Mouse (Mus musculus) spleen, adult 2 months (tissue): ENCODE results near the gene Vamp2. TPM values are rescaled to one million over a fixed set of nuclear protein-coding genes. Genes with fewer than 3 reads are reported as not detected.

Source experiments
- DNase-seq, 2 experiments: peaks; one replicate each; pipeline versions ENCODE4 v3.0.0 to v3.0.0-alpha.2; 2012 to 2021; ENCODE audit warnings: low spot score in 2 of 2, low read depth in 1 of 2
- H3K27ac ChIP-seq: fragments of 200-500 bp; 2 replicates; pipeline ENCODE4 v1.5.1; 2012; ENCODE audit warnings: low read length, inconsistent platforms; ENCODE audit not compliant: insufficient read depth
- H3K27me3 ChIP-seq: fragments of 200-500 bp; 2 replicates; pipeline ENCODE4 v1.6.1; 2012; ENCODE audit warnings: mild to moderate bottlenecking, moderate library complexity, low read length, inconsistent platforms; ENCODE audit not compliant: control insufficient read depth, insufficient read depth
- H3K36me3 ChIP-seq: fragments of 200-500 bp; 2 replicates; pipeline ENCODE4 v1.6.1; 2012; ENCODE audit warnings: mild to moderate bottlenecking, low read length, inconsistent platforms; ENCODE audit not compliant: control insufficient read depth, insufficient read depth
- H3K4me1 ChIP-seq: fragments of 200-500 bp; 2 replicates; pipeline ENCODE4 v1.6.1; 2011; ENCODE audit warnings: inconsistent platforms; ENCODE audit not compliant: control insufficient read depth, insufficient read depth, insufficient read length
- H3K4me3 ChIP-seq: fragments of 200-500 bp; 2 replicates; pipeline ENCODE4 v1.5.1; 2011; ENCODE audit warnings: mild to moderate bottlenecking, inconsistent platforms; ENCODE audit not compliant: insufficient read depth, insufficient read length; ENCODE audit errors: extremely low read depth
- CTCF ChIP-seq: fragments of 200-500 bp; IDR thresholded peaks from 2 replicates; pipeline ENCODE4 v1.5.1; 2011; ENCODE audit warnings: mild to moderate bottlenecking, inconsistent platforms; ENCODE audit not compliant: insufficient read depth, insufficient read length, insufficient replicate concordance; ENCODE audit errors: extremely low read depth
- POLR2A ChIP-seq: fragments of 200-500 bp; IDR thresholded peaks from 2 replicates; pipeline ENCODE4 v1.6.1; 2011; ENCODE audit warnings: low read depth, low read length, inconsistent platforms
- WGBS: fragments of 180-500 bp; shearing (Covaris S2); methylation state at CpG from one replicate; pipeline ENCODE4 v1.1.7; 2018; 5-methylcytosine and 5-hydroxymethylcytosine counted together
- polyA plus RNA-seq: library from polyadenylated mRNA; depleted of rRNA; stranded (reverse); fragments of >200 nt; gene quantifications from 2 replicates; pipeline ENCODE4 v1.2.3, GENCODE M21; 2012

The Vamp2 gene
- polyA plus RNA-seq, 1 experiment, result 94.2 TPM

DNA sequence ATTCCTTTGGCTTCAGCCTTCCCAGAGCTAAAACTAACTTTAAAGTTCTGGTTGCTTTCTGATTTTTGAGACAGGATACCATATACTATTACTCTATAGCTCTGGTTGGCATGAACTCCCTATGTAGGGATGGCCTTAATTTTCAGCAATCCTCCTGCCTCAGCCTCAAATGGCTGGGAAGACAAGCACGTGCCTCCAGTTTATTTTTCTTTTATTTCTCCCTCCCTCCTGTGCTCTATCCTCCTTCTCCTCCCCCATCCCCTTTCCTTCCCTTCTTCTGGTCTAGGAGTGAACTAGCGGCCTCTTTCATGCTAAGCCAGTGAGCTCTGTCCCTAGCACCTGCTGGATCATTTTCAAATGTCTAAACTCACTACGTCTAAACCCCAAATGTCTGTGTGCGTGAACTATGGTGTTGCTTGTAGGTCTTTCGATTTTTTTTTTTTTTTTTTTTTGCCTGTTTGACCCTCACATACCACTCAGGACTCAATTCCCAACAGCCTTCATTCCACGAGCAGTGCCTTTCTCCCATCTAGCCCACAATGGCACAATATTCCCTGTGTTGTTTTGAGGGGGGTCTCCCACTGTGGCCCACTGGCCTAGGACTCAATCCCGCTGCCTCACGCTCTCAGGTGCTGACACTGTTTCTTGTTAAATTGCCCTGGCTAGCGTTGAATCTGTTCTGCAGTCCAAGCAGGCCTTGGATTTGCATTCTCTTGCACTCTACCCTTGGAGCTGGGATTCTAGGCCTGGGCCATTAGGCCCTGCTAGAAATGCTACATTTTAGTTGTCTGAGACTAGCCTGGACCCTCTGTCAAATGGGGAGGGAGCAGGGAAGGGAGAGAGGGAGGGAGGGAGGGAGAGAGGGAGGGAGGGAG, 23.8 kb upstream of the Vamp2 start:
- Histone ChIP-seq H3K4me3 (peak overlapping the region; percentile 82; the same call in 1 of the 2 replicates), H3K4me1 (peaks cover 8% of the 10 kb centered on the region), H3K36me3 (no peaks in the 10 kb centered on the region), H3K27ac (no peak overlapping the region), H3K27me3 (no peaks in the 10 kb centered on the region)
- WGBS, result 80% methylated on average over 9 of the region's 9 CpGs
- no peak for DNase-seq
- TF ChIP-seq POLR2A (no peak), CTCF (no peak)

DNA sequence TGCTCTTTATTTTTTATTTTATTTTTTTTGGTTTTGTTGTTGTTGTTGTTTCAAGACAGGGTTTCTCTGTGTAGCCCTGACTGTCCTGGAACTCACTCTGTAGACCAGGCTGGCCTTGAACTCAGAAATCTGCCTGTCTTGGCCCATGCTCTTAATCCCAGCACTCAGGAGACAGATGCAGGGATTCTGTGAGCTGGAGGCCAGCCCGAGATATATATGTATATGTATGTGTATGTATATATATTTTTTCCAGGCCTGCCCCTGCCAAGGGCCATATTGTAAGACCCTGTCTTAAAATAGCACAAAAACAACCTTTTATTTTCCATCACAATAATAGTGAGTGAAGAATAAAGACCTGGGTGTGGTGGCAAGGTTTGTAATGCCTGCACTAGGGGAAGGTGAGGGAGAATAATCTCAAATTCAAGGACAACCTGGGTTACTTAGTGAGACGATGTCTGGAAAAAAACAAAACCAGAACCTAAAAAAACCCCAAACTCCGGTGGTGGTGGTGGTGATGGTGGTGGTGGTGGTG, 22.8 kb upstream of the Vamp2 start:
- Histone ChIP-seq H3K4me3 (no peak overlapping the region), H3K4me1 (peaks cover 6% of the 10 kb centered on the region)

DNA sequence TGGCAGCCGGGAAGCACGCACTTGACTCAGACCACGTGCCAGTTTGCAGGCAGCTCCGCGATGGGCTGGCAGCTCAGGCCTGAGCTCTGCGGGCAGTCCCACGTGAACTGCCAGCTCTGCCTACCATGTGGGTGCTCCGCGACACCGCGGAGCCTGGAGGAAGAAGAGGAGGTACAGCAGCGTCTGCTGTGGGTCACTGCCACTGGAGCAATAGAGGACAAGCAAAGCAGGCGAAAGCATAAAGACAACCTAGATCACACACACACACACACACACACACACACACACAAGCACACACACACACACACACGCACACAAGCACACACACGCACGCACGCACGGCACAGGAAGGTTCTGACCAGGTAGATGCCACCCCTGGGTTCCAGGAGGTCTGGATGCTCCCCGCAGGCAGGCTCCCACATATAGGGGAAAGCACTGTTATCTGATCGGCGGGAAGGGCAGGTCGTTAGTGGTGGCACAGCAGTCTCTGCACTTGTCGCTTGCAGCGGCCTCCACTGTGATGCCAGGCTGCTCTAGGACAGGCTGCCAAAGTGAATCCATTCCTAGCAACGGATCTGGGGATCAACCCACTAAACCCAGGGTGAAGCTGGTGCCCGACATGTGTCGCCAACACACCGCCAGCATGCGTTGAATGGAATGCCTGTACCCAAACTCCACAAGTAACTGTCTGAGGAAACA, 22.0 kb upstream of the Vamp2 start:
- peak overlapping the region; percentile 31; the same call in 1 of the 2 replicates for H3K4me3 ChIP-seq
- H3K27ac ChIP-seq, result no peak overlapping the region
- no peak for TF ChIP-seq CTCF
- no peak for TF ChIP-seq POLR2A
- no peaks in the 10 kb centered on the region for H3K36me3 ChIP-seq
- WGBS, result 5% methylated on average over 29 of the region's 29 CpGs
- no peaks in the 10 kb centered on the region for H3K27me3 ChIP-seq
- peaks cover 2% of the 10 kb centered on the region for H3K4me1 ChIP-seq
- DNase-seq, result no peak

More for the DNA sequence above, 22.8 kb upstream of the Vamp2 start:
- 72% methylated on average over 3 of the region's 3 CpGs for WGBS
- no peaks in the 10 kb centered on the region for H3K27me3 ChIP-seq
- H3K27ac ChIP-seq, result no peak overlapping the region
- H3K36me3 ChIP-seq, result no peaks in the 10 kb centered on the region
- no peak for DNase-seq
- TF ChIP-seq POLR2A (no peak), CTCF (no peak)

DNA sequence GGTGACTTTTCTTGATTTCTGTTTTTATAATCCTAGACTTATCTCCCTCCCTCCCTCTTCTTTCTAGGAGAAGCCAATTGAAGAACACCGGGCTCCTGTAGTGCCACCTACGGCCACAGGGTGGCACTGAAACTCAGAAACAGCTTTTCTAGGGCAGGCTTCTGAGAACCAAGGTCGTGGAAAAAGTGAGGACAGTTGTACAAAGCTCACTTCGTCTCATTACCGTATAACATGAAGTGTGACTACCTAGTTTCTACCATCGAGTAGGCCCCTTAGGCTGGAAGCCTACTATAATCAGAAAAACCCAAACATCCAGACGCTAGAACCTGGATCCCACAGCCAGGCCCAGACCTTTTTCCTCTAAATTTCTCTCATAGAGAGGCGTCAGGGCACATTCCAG, 21.3 kb upstream of the Vamp2 start:
- Histone ChIP-seq H3K27ac (no peak overlapping the region), H3K4me3 (no peak overlapping the region), H3K36me3 (no peaks in the 10 kb centered on the region), H3K27me3 (no peaks in the 10 kb centered on the region), H3K4me1 (peaks cover 2% of the 10 kb centered on the region)
- DNase-seq, result peak; percentile 75 to 83
- WGBS, result 12% methylated on average over 8 of the region's 8 CpGs
- TF ChIP-seq POLR2A (no peak), CTCF (peak; percentile 82; the same call in 1 of the 2 replicates)

DNA sequence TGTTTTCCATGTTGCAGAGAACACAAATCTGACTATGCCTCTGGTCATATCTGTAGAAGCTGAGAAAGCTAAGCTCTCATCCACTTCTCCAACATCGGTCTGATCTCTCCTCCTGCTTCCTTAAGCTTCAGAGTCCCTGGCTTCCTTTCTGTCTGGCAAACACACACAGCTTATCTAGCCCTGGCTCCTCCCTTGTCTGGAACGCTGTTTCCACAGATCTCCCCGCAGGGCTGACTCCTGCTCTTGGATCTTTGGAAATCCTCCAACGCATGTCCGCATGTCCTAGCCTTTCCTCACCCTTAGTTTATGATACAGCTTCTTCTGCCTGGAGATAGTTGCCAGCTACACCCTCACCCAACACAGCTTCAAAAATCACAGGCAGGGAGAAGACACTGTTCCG, 20.7 kb upstream of the Vamp2 start:
- Histone ChIP-seq H3K4me3 (no peak overlapping the region), H3K36me3 (no peaks in the 10 kb centered on the region), H3K27ac (no peak overlapping the region), H3K4me1 (peaks cover 2% of the 10 kb centered on the region), H3K27me3 (no peaks in the 10 kb centered on the region)
- no peak for DNase-seq
- TF ChIP-seq CTCF, result no peak
- TF ChIP-seq POLR2A, result no peak
- WGBS, result 85% methylated on average over 6 of the region's 6 CpGs

DNA sequence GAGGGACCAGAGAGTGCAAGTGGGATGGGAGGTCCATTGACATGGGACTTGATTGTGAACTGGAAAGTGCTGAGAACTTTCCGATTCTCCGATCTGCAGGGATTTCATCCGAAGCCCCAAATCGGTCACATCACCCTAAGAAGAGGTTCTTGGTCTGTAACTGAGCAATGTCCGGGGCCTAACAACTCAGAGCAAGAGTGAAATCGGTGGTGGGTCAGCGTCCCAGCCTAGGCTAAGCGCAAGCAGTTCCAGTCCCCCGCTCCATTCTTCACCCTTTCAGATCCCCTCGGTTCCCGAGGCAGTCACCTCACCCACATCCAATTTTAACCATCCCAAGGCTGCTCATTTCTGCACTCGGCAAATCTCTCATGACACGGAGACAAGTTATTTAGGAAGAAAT, 18.2 kb upstream of the Vamp2 start:
- H3K27ac ChIP-seq, result peak overlapping the region; percentile 80
- WGBS, result 3% methylated on average over 13 of the region's 13 CpGs
- no peak for DNase-seq
- peaks cover 2% of the 10 kb centered on the region for H3K4me1 ChIP-seq
- TF ChIP-seq POLR2A (no peak), CTCF (no peak)
- no peaks in the 10 kb centered on the region for H3K27me3 ChIP-seq
- no peaks in the 10 kb centered on the region for H3K36me3 ChIP-seq
- H3K4me3 ChIP-seq, result peak overlapping the region; percentile 69
